Mouse (Mus musculus) megakaryocyte, embryonic 14.5 days (primary cell): ENCODE measurements around the gene Lce1b.
"Not testable (repeated sequence)": the region's sequence is repeated elsewhere in the genome, so short reads cannot be mapped to it uniquely, and the experiment has no call there.

ENCODE experiments used
- FLI1 ChIP-seq: IDR thresholded peaks from 2 replicates; pipeline ENCODE4 v1.6.1; 2012; ENCODE audit warnings: low read length, inconsistent platforms, mixed read lengths
- GATA1 ChIP-seq: IDR thresholded peaks from 3 replicates; pipeline ENCODE4 v1.6.1; 2012; ENCODE audit warnings: mixed read lengths, low read length, inconsistent platforms, borderline replicate concordance

- not testable (repeated sequence) for TF ChIP-seq GATA1, FLI1
These were observed 32.4 kb upstream of the Lce1b start for GRCm38 (mm10) chr3:92689154-92689553.
